Mouse (Mus musculus) liver, embryonic 12.5 days (tissue): ENCODE measurements at regions not wholly inside any gene's neighbourhood (a gene's known extent, or its start where the extent isn't known, plus 50 kb on each side); places are given as distances from the start of the nearest gene placed in this dataset.

ENCODE experiments used
- ATAC-seq: fragments of 200-750 bp; cut with Nextera tagmentation; 2 replicates; pipeline ENCODE4 v1.8.0; 2017; ENCODE audit warnings: moderate number of reproducible peaks, mild to moderate bottlenecking, moderate library complexity
- H3K27ac ChIP-seq: fragments of 300-500 bp; sonication (generic); 2 replicates; pipeline ENCODE4 v1.5.1; 2016; ENCODE audit warnings: mild to moderate bottlenecking
- H3K27me3 ChIP-seq: fragments of 300-500 bp; sonication (generic); replicated peaks from 2 replicates; pipeline ENCODE4 v1.6.1; 2016; ENCODE audit warnings: mild to moderate bottlenecking, moderate library complexity
- H3K36me3 ChIP-seq: fragments of 300-500 bp; sonication (generic); 2 replicates; pipeline ENCODE4 v1.6.1; 2016; ENCODE audit warnings: mild to moderate bottlenecking, moderate library complexity
- H3K4me1 ChIP-seq: fragments of 300-500 bp; sonication (generic); 2 replicates; pipeline ENCODE4 v1.6.1; 2016
- H3K4me2 ChIP-seq: fragments of 300-500 bp; sonication (generic); 2 replicates; pipeline ENCODE4 v1.6.1; 2016; ENCODE audit warnings: mild to moderate bottlenecking, moderate library complexity
- H3K4me3 ChIP-seq: fragments of 300-500 bp; sonication (generic); 2 replicates; pipeline ENCODE4 v1.5.1; 2016; ENCODE audit warnings: mild to moderate bottlenecking, moderate library complexity
- H3K9ac ChIP-seq: fragments of 300-500 bp; sonication (generic); 2 replicates; pipeline ENCODE4 v1.6.1; 2016; ENCODE audit warnings: mild to moderate bottlenecking, moderate library complexity
- H3K9me3 ChIP-seq: fragments of 300-500 bp; sonication (generic); replicated peaks from 2 replicates; pipeline ENCODE4 v1.6.1; 2016; ENCODE audit warnings: mild to moderate bottlenecking, moderate library complexity
- WGBS: fragments of 180-500 bp; shearing (Covaris S2); methylation state at CpG from one replicate; pipeline ENCODE4 v1.1.7; 2016; ENCODE audit not compliant: insufficient replicate concordance; 5-methylcytosine and 5-hydroxymethylcytosine counted together

DNA sequence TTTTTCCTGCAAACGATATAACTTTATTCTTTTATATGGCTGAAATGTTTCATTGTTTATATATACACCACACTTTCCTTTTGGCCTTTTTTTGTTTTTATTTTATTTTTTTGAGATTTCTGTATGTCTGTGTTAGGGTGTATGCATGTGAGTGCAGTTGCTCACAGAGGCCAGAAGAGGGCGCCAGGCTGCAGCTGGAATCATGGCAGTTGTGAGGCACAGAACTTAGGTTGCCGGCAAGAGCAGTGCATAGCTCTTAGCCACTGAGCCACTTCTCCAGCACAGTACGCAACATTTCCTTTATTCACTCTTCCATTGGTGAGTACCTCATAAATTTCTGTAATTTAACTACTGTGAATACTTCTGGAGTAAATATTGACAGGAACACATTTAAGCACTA is 100.8 kb upstream of the Mrps10 start:
- no peak overlapping the region for H3K4me3 ChIP-seq
- no peak overlapping the region for H3K4me2 ChIP-seq
- H3K9me3 ChIP-seq, result peaks cover 13% of the 10 kb centered on the region
- no peak overlapping the region for H3K9ac ChIP-seq
- peaks cover 4% of the 10 kb centered on the region; the same call in 1 of the 2 replicates for H3K36me3 ChIP-seq
- ATAC-seq, result no peak
- WGBS, result 82% methylated on average over 4 of the region's 4 CpGs
- H3K4me1 ChIP-seq, result peaks cover 12% of the 10 kb centered on the region
- no peak overlapping the region for H3K27ac ChIP-seq
- no peaks in the 10 kb centered on the region for H3K27me3 ChIP-seq

DNA sequence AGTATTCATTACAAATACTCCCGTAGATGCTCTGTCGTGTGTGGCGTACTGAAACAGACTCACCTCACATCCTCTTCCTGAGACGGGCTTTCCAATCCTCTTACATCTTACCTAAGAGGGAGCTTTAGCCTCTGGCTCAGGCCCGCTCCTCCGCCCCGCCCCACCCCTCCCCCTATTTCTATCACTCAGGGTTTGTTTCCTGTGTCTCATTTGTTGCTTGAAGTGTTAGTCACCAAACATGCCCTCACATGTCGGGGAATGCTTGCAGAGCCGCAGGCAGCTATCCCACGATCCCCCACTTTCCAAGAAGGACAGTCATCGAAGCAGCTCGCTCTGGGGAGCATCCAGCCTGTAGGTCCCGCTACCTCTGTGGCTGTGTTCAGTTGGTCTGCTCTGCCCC is 101.6 kb upstream of the Mrps10 start:
- peaks cover 4% of the 10 kb centered on the region; the same call in 1 of the 2 replicates for H3K36me3 ChIP-seq
- H3K9me3 ChIP-seq, result peaks cover 15% of the 10 kb centered on the region
- H3K4me2 ChIP-seq, result no peak overlapping the region
- H3K4me3 ChIP-seq, result no peak overlapping the region
- 82% methylated on average over 13 of the region's 13 CpGs for WGBS
- no peak overlapping the region for H3K9ac ChIP-seq
- no peak overlapping the region for H3K27ac ChIP-seq
- H3K4me1 ChIP-seq, result peaks cover 4% of the 10 kb centered on the region
- no peak for ATAC-seq
- H3K27me3 ChIP-seq, result no peaks in the 10 kb centered on the region

DNA sequence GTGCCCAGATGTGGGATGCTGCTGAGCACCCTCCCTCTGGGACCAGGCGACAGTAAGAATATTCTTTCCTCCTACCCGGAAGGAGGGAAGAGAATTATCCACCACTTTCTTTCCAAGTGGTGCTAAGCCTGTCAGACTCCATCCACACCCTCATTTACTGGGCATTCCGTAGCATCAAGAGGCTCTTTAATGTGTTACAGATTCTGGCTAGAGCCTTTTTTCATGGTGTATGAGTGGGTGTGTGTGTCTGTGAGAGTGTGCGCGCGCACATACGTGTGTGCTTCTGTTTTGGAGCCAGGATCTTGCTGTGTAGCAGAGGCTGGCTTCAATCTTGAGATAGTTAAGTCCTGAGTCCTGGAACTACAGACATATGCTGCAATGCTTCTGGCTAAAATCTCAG is 102.4 kb upstream of the Mrps10 start:
- Histone ChIP-seq H3K9me3 (peaks cover 15% of the 10 kb centered on the region), H3K27ac (no peak overlapping the region), H3K9ac (no peak overlapping the region), H3K36me3 (peaks cover 4% of the 10 kb centered on the region; the same call in 1 of the 2 replicates), H3K27me3 (no peaks in the 10 kb centered on the region), H3K4me2 (no peak overlapping the region), H3K4me3 (no peak overlapping the region), H3K4me1 (no peaks in the 10 kb centered on the region; the same call in 1 of the 2 replicates)
- 81% methylated on average over 7 of the region's 7 CpGs for WGBS
- ATAC-seq, result no peak

DNA sequence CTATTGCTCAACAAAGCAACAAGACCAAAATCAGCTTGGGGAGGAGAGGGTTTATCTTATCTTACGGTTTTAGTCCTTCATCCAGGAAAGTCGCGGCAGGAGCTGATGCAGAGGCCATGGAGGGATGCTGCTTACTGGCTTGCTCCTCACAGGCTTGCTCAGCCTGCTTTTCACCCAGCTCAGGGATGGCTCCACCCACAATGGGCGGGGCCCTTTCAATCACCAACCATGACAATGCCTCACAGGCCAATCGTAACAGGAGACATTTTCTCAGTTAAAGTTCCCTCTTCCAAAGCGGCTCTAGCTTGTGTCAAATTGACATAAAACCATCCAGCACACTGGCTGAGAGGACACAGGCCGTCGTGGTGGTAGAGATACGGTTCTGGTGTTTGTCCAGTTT is 105.7 kb upstream of the Mrps10 start:
- no peak for ATAC-seq
- H3K36me3 ChIP-seq, result peaks cover 4% of the 10 kb centered on the region; the same call in 1 of the 2 replicates
- no peaks in the 10 kb centered on the region for H3K27me3 ChIP-seq
- H3K9me3 ChIP-seq, result peaks cover 11% of the 10 kb centered on the region
- H3K27ac ChIP-seq, result no peak overlapping the region
- H3K4me3 ChIP-seq, result no peak overlapping the region
- 75% methylated on average over 9 of the region's 9 CpGs for WGBS
- H3K4me1 ChIP-seq, result no peaks in the 10 kb centered on the region; the same call in 1 of the 2 replicates
- H3K9ac ChIP-seq, result no peak overlapping the region
- H3K4me2 ChIP-seq, result no peak overlapping the region

DNA sequence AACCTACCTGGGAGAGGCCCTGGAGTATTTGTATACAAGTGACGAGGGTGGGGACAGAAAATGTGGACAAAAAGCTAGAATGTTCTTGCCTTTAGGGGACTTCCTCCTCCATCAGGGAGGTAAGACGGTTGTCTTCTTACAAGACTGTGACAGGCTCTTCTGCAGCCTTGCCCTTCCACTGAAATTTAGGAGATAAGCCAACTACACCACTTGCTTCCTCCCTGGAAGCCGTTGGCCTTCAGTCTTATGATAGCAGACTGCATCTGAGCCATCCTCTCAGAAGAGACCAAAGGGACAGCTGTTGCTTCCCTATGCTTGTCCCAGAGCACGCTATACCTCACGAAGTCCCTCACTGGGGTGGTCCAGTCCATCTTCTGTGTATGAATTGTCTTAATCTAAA is 106.5 kb upstream of the Mrps10 start:
- H3K4me2 ChIP-seq, result no peak overlapping the region
- no peak overlapping the region for H3K27ac ChIP-seq
- 54% methylated on average over 5 of the region's 5 CpGs for WGBS
- no peak overlapping the region for H3K4me3 ChIP-seq
- no peaks in the 10 kb centered on the region for H3K27me3 ChIP-seq
- no peaks in the 10 kb centered on the region; the same call in 1 of the 2 replicates for H3K4me1 ChIP-seq
- peaks cover 4% of the 10 kb centered on the region; the same call in 1 of the 2 replicates for H3K9me3 ChIP-seq
- no peak overlapping the region for H3K9ac ChIP-seq
- ATAC-seq, result no peak
- no peaks in the 10 kb centered on the region for H3K36me3 ChIP-seq

DNA sequence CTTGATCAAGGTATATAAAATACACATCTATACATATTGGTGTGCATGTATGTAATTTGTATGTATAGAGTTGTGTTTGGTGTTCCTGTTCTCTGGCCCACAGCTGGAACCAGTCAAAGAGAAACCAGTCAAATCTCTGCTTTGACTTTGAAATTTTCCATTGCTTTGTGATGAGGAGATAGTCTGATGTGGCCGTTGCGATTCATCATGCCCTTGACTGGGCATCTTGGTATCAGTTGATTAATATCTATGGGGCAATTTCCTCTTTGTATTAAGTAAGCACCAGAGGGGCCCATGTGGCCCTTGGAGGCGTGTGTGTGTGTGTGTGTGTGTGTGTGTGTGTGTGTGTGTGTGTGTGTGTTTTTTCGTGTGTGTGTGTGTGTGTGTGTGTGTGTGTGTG is 107.7 kb upstream of the Mrps10 start:
- no peaks in the 10 kb centered on the region for H3K27me3 ChIP-seq
- H3K4me2 ChIP-seq, result no peak overlapping the region
- 45% methylated on average over 4 of the region's 4 CpGs for WGBS
- ATAC-seq, result no peak
- peaks cover 4% of the 10 kb centered on the region; the same call in 1 of the 2 replicates for H3K9me3 ChIP-seq
- H3K4me3 ChIP-seq, result no peak overlapping the region
- no peak overlapping the region for H3K9ac ChIP-seq
- no peaks in the 10 kb centered on the region for H3K36me3 ChIP-seq
- H3K4me1 ChIP-seq, result no peaks in the 10 kb centered on the region; the same call in 1 of the 2 replicates
- no peak overlapping the region for H3K27ac ChIP-seq

DNA sequence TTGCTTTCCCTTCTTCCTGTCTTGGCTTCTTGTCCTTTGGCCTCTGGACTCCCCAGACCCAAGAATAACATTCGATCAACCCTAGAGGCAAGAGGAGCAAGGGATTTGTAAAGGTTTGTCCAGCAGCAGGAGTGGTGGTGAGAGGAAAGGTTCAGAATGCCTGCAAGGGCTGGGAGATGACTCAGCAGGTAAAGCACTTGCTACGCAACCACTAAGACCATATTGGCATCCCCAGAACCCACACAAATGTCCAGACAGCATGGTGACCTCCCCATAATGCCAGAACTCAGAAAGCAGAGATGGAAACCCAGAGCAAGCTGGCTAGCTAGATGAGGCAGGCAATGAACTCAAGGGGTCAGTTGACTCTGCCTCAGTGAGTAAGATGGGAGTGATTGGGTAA is 110.4 kb upstream of the Mrps10 start:
- peaks cover 4% of the 10 kb centered on the region; the same call in 1 of the 2 replicates for H3K9me3 ChIP-seq
- 68% methylated on average over 2 of the region's 2 CpGs for WGBS
- H3K4me2 ChIP-seq, result no peak overlapping the region
- no peak overlapping the region for H3K9ac ChIP-seq
- no peaks in the 10 kb centered on the region for H3K27me3 ChIP-seq
- no peak for ATAC-seq
- no peak overlapping the region for H3K4me3 ChIP-seq
- H3K27ac ChIP-seq, result no peak overlapping the region
- no peaks in the 10 kb centered on the region for H3K36me3 ChIP-seq
- H3K4me1 ChIP-seq, result no peaks in the 10 kb centered on the region; the same call in 1 of the 2 replicates

DNA sequence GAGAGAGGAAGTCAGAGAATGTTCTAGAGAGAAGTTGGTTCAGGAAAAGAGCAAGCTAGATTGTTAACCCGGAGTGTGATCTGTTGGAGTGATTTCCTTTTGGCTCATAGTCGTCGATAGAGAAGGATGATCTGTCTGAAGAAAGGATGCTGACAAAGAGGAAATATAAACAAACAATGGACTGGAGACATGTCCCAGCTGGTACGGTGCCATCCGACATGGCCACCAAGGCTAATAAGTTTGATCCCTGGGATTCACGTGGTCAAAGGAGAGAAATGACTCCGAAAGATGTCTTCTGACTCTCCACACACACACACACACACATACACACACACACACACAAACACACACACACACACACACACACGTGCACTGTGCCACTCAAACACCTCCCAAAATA is 113.5 kb upstream of the Mrps10 start:
- Histone ChIP-seq H3K4me1 (no peaks in the 10 kb centered on the region), H3K36me3 (no peaks in the 10 kb centered on the region), H3K27ac (no peak overlapping the region), H3K27me3 (no peaks in the 10 kb centered on the region), H3K4me3 (no peak overlapping the region), H3K9me3 (no peaks in the 10 kb centered on the region), H3K4me2 (no peak overlapping the region), H3K9ac (no peak overlapping the region)
- no peak for ATAC-seq
- WGBS, result 79% methylated on average over 8 of the region's 8 CpGs

DNA sequence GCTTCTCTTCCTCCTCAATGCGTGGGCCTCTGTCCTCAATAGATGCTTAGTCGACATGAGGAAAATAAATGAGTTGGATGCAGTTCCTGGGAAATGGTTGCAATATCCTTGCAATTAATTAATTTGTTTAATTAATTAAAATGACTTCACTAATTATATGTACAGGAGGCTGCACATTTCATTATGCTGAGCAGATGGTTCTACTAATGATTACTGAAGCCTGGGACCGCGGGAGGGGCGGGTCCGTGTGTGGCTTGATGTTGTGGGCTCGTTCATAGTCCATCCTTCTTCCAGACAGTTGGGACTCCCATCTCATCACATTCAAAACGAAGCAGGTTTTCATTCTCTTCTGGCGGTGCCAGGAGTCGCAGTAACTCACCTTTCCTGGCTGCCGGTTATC is 114.7 kb upstream of the Mrps10 start:
- WGBS, result 84% methylated on average over 11 of the region's 11 CpGs
- H3K9ac ChIP-seq, result no peak overlapping the region

DNA sequence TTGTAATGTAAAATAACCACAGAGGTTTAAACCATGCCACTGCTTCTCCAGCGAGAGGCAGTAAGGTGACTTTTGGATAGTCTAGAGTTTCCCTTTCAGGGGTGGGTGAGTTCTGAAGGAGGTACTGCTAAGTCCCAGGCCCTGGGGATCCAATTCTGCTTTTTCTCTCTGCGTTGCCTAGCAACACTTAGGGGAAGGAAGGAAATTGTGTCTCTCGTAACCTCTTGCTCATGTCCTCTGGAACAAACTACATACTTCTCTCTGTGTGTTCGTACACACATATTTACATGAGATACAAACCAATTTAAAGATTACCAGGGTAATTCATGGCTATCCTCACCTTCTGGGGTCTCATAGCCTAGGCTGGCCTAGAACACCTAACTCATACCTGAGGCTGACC is 118.7 kb upstream of the Mrps10 start:
- no peak for ATAC-seq
- H3K27ac ChIP-seq, result no peak overlapping the region
- H3K9ac ChIP-seq, result no peak overlapping the region
- no peaks in the 10 kb centered on the region for H3K9me3 ChIP-seq
- no peaks in the 10 kb centered on the region for H3K4me1 ChIP-seq
- 52% methylated on average over 4 of the region's 4 CpGs for WGBS
- H3K4me2 ChIP-seq, result no peak overlapping the region
- no peaks in the 10 kb centered on the region for H3K36me3 ChIP-seq
- no peaks in the 10 kb centered on the region for H3K27me3 ChIP-seq
- no peak overlapping the region for H3K4me3 ChIP-seq

More for the DNA sequence above, 114.7 kb upstream of the Mrps10 start:
- H3K4me1 ChIP-seq, result no peaks in the 10 kb centered on the region
- no peaks in the 10 kb centered on the region for H3K36me3 ChIP-seq
- H3K27me3 ChIP-seq, result no peaks in the 10 kb centered on the region
- H3K4me2 ChIP-seq, result no peak overlapping the region
- ATAC-seq, result no peak
- no peak overlapping the region for H3K4me3 ChIP-seq
- H3K9me3 ChIP-seq, result no peaks in the 10 kb centered on the region
- no peak overlapping the region for H3K27ac ChIP-seq

DNA sequence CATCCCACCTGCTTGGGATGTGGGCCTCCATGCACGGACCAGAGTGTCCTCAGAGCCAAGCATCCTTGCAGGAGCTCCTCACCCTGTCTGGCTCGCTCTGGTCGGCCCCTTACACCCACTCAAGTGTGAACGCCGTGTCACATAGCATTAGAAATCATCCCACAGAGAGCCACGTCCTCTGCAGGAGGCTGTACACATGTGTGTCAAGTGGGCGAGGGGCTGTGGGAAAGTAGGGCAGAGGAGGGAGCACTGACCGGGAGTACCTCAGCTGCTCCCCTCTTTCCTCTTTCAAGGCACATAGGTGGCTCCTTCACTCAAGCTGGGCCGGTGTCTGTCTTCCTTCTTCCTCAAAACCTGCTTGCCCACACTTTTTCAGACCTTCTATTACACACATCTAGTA is 119.5 kb upstream of the Mrps10 start:
- H3K4me1 ChIP-seq, result no peaks in the 10 kb centered on the region
- WGBS, result 66% methylated on average over 9 of the region's 9 CpGs
- no peaks in the 10 kb centered on the region for H3K9me3 ChIP-seq
- H3K27ac ChIP-seq, result no peak overlapping the region
- H3K36me3 ChIP-seq, result no peaks in the 10 kb centered on the region
- H3K4me3 ChIP-seq, result no peak overlapping the region
- no peaks in the 10 kb centered on the region for H3K27me3 ChIP-seq
- no peak for ATAC-seq
- H3K9ac ChIP-seq, result no peak overlapping the region
- H3K4me2 ChIP-seq, result no peak overlapping the region

DNA sequence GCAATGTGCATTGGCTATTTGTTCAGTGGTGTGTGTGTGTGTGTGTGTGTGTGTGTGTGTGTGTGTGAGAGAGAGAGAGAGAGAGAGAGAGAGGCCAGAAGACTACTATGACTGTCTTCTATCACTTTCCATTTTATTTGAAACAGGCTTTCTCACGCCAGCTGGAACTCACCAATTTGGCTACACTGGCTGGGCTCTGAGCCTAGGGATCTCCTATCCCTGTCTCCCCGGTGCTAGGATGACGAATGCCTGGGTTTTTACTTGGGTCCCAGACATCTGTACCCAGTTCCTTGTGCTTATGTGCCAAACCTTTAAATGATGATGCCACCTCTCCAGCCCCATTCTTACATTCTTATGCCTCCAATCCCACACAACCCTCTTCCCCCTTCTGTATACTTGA is 120.6 kb upstream of the Mrps10 start:
- Histone ChIP-seq H3K4me1 (no peaks in the 10 kb centered on the region), H3K9me3 (no peaks in the 10 kb centered on the region), H3K27ac (no peak overlapping the region), H3K36me3 (no peaks in the 10 kb centered on the region; the same call in 1 of the 2 replicates), H3K4me2 (no peak overlapping the region), H3K4me3 (no peak overlapping the region), H3K27me3 (no peaks in the 10 kb centered on the region), H3K9ac (no peak overlapping the region)
- no peak for ATAC-seq
- 81% methylated on average over 3 of the region's 3 CpGs for WGBS

DNA sequence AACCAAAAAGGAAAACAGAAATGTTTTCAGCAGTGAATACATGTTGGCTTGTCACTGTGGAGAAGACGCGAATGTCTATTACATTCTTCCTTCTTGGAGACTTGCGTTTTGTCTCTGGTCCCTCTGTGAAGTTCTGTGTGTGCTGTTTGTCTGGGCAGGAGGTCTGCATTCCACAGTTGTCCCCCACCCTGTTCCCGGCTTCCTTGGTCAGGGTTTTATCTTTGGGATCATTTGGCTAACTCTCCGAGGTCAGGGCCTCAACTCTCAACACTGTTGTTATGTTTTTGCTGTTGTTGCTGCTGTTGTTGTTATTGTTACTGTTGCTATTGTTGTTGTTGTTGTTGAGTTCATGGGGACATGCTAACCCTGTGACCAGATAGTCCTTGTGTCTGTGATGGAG is 121.2 kb upstream of the Mrps10 start:
- no peak for ATAC-seq
- Histone ChIP-seq H3K9me3 (no peaks in the 10 kb centered on the region), H3K4me2 (no peak overlapping the region), H3K4me3 (no peak overlapping the region), H3K9ac (no peak overlapping the region), H3K4me1 (no peaks in the 10 kb centered on the region), H3K36me3 (no peaks in the 10 kb centered on the region; the same call in 1 of the 2 replicates), H3K27me3 (no peaks in the 10 kb centered on the region), H3K27ac (no peak overlapping the region)
- WGBS, result 75% methylated on average over 5 of the region's 5 CpGs
